ENCODE assay signal across 10 mouse cellular contexts in the genomic region with DNA sequence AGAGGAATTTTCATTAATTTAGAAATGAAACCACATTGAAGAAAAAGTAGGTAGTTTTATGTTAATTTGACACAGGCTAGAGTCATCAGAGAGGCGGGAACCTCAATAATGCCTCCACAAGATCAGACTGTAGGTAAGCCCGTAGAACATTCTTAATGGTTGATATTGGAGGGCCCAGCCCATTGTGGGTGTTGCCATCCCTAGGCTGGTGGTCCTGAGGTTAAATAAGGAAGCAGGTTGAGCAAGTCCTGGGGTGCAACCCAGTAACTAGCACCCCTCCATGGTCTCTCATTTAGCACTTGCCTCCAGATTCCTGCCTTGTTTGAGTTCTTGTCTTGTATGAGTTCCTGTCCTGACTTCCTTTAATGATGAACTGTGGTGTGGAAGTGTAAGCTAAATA. TPM values are rescaled to one million over a fixed set of nuclear protein-coding genes. Genes with fewer than 3 reads are reported as not detected.
DNase-seq lines count a peak whose midpoint lies in the region; ATAC-seq and TF ChIP-seq lines count a peak whose summit lies in the region.
"Had no signal": no experiment of that assay in that cellular context is flagged by ENCODE, and none has a peak within 500 bp of the region (broad histone marks: within the 10 kb centered on the region; RNA-seq: fewer than 3 reads in every experiment).

No protein-coding gene starts in this region.

- H3K4me2 ChIP-seq in kidney, embryonic 15.5 days, result peak overlapping the region; percentile 95
- peak overlapping the region; percentile 55 for H3K4me2 ChIP-seq in hindbrain, embryonic 11.5 days (replicated peaks; ENCODE audit: low read depth, low read length)
- peak overlapping the region; percentile 73 for H3K4me2 ChIP-seq in midbrain, embryonic 14.5 days (ENCODE audit: low read length)

- no peak for TF ChIP-seq CTCF in brain, embryonic 14.5 days (IDR thresholded peaks at IDR 0.05; ENCODE audit: borderline replicate concordance, extremely low read depth, insufficient read depth, insufficient read length)

- H3K36me3 ChIP-seq in kidney, embryonic 15.5 days, result no peaks in the 10 kb centered on the region
- no peaks in the 10 kb centered on the region for H3K36me3 ChIP-seq in hindbrain, embryonic 11.5 days (ENCODE audit: control insufficient read depth, insufficient read depth, low read length)
- H3K36me3 ChIP-seq in midbrain, embryonic 14.5 days (ENCODE audit: control insufficient read depth, insufficient read depth, low read length), result no peaks in the 10 kb centered on the region

- H3K9me3 ChIP-seq in kidney, embryonic 15.5 days (replicated peaks), result no peaks in the 10 kb centered on the region
- no peaks in the 10 kb centered on the region for H3K9me3 ChIP-seq in hindbrain, embryonic 11.5 days (ENCODE audit: control insufficient read depth, low read length)
- no peaks in the 10 kb centered on the region for H3K9me3 ChIP-seq in midbrain, embryonic 14.5 days (ENCODE audit: control insufficient read depth, low read length)

- peaks cover 38% of the 10 kb centered on the region for H3K27me3 ChIP-seq in kidney, embryonic 15.5 days
- no peaks in the 10 kb centered on the region for H3K27me3 ChIP-seq in hindbrain, embryonic 11.5 days (ENCODE audit: control insufficient read depth, insufficient read depth, low read length)
- no peaks in the 10 kb centered on the region for H3K27me3 ChIP-seq in midbrain, embryonic 14.5 days (ENCODE audit: control insufficient read depth, insufficient read depth, low read length)

- no peak overlapping the region for H3K9ac ChIP-seq in kidney, embryonic 15.5 days
- H3K9ac ChIP-seq in hindbrain, embryonic 11.5 days (ENCODE audit: low read depth, low read length), result no peak overlapping the region
- H3K9ac ChIP-seq in midbrain, embryonic 14.5 days (replicated peaks; ENCODE audit: low read length), result peak overlapping the region; percentile 99
- H3K9ac ChIP-seq: liver, embryonic 14.5 days had no signal

- TF ChIP-seq POLR2A in brain, embryonic 14.5 days (IDR thresholded peaks at IDR 0.05; ENCODE audit: borderline replicate concordance, extremely low read depth, insufficient read depth, insufficient read length, poor library complexity, severe bottlenecking), result no peak

- WGBS in kidney, embryonic 15.5 days, result 55% methylated on average over 2 of the region's 2 CpGs
- 54% methylated on average over 2 of the region's 2 CpGs for WGBS in hindbrain, embryonic 11.5 days
- WGBS in midbrain, embryonic 14.5 days, result 43% methylated on average over 2 of the region's 2 CpGs

- no peak overlapping the region for H3K27ac ChIP-seq in kidney, embryonic 15.5 days
- H3K27ac ChIP-seq in hindbrain, embryonic 11.5 days (ENCODE audit: low read depth, low read length), result no peak overlapping the region
- H3K27ac ChIP-seq in midbrain, embryonic 14.5 days (replicated peaks; ENCODE audit: low read depth, low read length), result peak overlapping the region; percentile 99; the same call in 1 of the 2 replicates
- H3K27ac ChIP-seq: heart, adult 2 months; liver, embryonic 14.5 days had no signal

- DNase-seq in kidney, postnatal 4 days, result no peak
- DNase-seq in brain, embryonic 14.5 days (ENCODE audit: low read depth), result peak; percentile 20
- DNase-seq in hindbrain, embryonic 11.5 days (ENCODE audit: low spot score), result no peak
- no peak for DNase-seq in midbrain, embryonic 14.5 days
- no peak for DNase-seq in ovary, postnatal 14 days (ENCODE audit: low spot score)
- no peak for DNase-seq in gastrocnemius, adult 18-20 months (ENCODE audit: low spot score)
- DNase-seq: heart, adult 2 months had no signal

- no peak for ATAC-seq in kidney, embryonic 15.5 days (replicated peaks; ENCODE audit: low FRiP score)
- no peak for ATAC-seq in hindbrain, embryonic 11.5 days (ENCODE audit: low FRiP score)
- ATAC-seq in midbrain, embryonic 14.5 days (ENCODE audit: low FRiP score, low TSS enrichment), result no peak
- ATAC-seq in megakaryocyte progenitor cell, adult 5-6 weeks (replicated peaks; ENCODE audit: poor library complexity), result no peak

- H3K4me3 ChIP-seq in kidney, embryonic 15.5 days (replicated peaks), result peak overlapping the region; percentile 75
- peak overlapping the region; percentile 93 for H3K4me3 ChIP-seq in hindbrain, embryonic 11.5 days (ENCODE audit: low read depth, low read length)
- H3K4me3 ChIP-seq in midbrain, embryonic 14.5 days (replicated peaks; ENCODE audit: low read depth, low read length), result peak overlapping the region; percentile 97

- peaks cover 23% of the 10 kb centered on the region for H3K4me1 ChIP-seq in kidney, embryonic 15.5 days
- peaks cover 3% of the 10 kb centered on the region; the same call in 1 of the 2 replicates for H3K4me1 ChIP-seq in hindbrain, embryonic 11.5 days (replicated peaks; ENCODE audit: control insufficient read depth, insufficient read depth, low read length)
- H3K4me1 ChIP-seq in midbrain, embryonic 14.5 days (ENCODE audit: control insufficient read depth, insufficient read depth, low read length), result peaks cover 61% of the 10 kb centered on the region

RNA-seq across cellular contexts. Expression of a gene that starts 1.5 kb away (rescaled TPM):
- polyA plus RNA-seq in kidney, embryonic 15.5 days (2015; fragmentation: Nextera tagmentation; extraction: Ambion mirVana), result 2.9 TPM in 2 replicates
- 73.9 and 93.0 TPM in 2 replicates for polyA plus RNA-seq in brain, embryonic 14.5 days (2012; rRNA removed)
- polyA plus RNA-seq in hindbrain, embryonic 11.5 days (2014; fragmentation: Nextera tagmentation; extraction: Ambion mirVana), result 13.3 and 14.9 TPM in 2 replicates
- 30.8 and 33.1 TPM in 2 replicates for polyA plus RNA-seq in midbrain, embryonic 14.5 days (2014; fragmentation: Nextera tagmentation; extraction: Ambion mirVana)
- 9.7 and 10.0 TPM in 2 replicates for total RNA-seq in megakaryocyte progenitor cell, adult 5-6 weeks (2015)
- total RNA-seq in megakaryocyte progenitor cell, adult 5-6 weeks (2017), result 6.6 and 7.2 TPM in 2 replicates
- not detected for total RNA-seq in gastrocnemius, adult 18-20 months (2021)
